Mouse (Mus musculus): ENCODE data around the gene Cers5.
A peak's percentile ranks its signal among the peaks of the same experiment; 100 is the strongest.
"Not testable (repeated sequence)": the region's sequence is repeated elsewhere in the genome, so short reads cannot be mapped to it uniquely, and the experiment has no call there.

The Cers5 gene

GRCm38 (mm10) chr15:99704881-99705280 is 67.8 kb downstream of the Cers5 start:
- DNase-seq = no peak

- no peak for DNase-seq
These were observed 68.5 kb downstream of the Cers5 start for GRCm38 (mm10) chr15:99704041-99704681.

GRCm38 (mm10) chr15:99703676-99704040 is 69.0 kb downstream of the Cers5 start:
- DNase-seq = no peak

- no peak for DNase-seq
These were observed 69.6 kb downstream of the Cers5 start for GRCm38 (mm10) chr15:99703104-99703503.

GRCm38 (mm10) chr15:99701999-99702900 is 70.4 kb downstream of the Cers5 start, which contains the start of gene Smarcd1:
TSS of gene Smarcd1 (plus strand) at chr15:99702129.
- DNase-seq = peak; percentile 95

- not testable (repeated sequence) for DNase-seq
These were observed 71.1 kb downstream of the Cers5 start for GRCm38 (mm10) chr15:99701640-99701998.

GRCm38 (mm10) chr15:99700219-99701106 is 72.2 kb downstream of the Cers5 start:
- DNase-seq = no peak

- no peak for DNase-seq
These were observed 73.0 kb downstream of the Cers5 start for GRCm38 (mm10) chr15:99699715-99700114.

- DNase-seq = no peak
These were observed 74.1 kb downstream of the Cers5 start for GRCm38 (mm10) chr15:99698533-99699085.

GRCm38 (mm10) chr15:99697309-99697708 is 75.4 kb downstream of the Cers5 start:
- no peak for DNase-seq

- no peak for DNase-seq
These were observed 80.7 kb downstream of the Cers5 start for GRCm38 (mm10) chr15:99691976-99692375.

GRCm38 (mm10) chr15:99690924-99691323 is 81.8 kb downstream of the Cers5 start:
- no peak for DNase-seq

GRCm38 (mm10) chr15:99688712-99689111 is 84.0 kb downstream of the Cers5 start:
- peak; percentile 35 for DNase-seq

Measured in thymus, postnatal 25 days (tissue).